27 mouse cellular contexts compared by ENCODE assay signal in genomic region chr6:96977537-96977936, GRCm38 (mm10).
"Had no signal": no experiment of that assay in that cellular context is flagged by ENCODE, and none has a peak within 500 bp of the region (broad histone marks: within the 10 kb centered on the region; RNA-seq: fewer than 3 reads in every experiment).

No protein-coding gene starts in this region.

- H3K4me2 ChIP-seq: heart, embryonic 11.5 days; heart, embryonic 13.5 days; heart, embryonic 15.5 days; hindbrain, embryonic 12.5 days; hindbrain, embryonic 14.5 days; intestine, embryonic 15.5 days; kidney, embryonic 15.5 days; limb, embryonic 13.5 days had no signal

- H3K27ac ChIP-seq: gastrocnemius, adult 2 months; heart, adult 2 months; heart, embryonic 13.5 days; heart, embryonic 15.5 days; hindbrain, embryonic 10.5 days; hindbrain, embryonic 12.5 days; hindbrain, embryonic 14.5 days; intestine, embryonic 15.5 days; kidney, embryonic 15.5 days; kidney, postnatal 0 days; limb, embryonic 13.5 days had no signal

- DNase-seq: gastrocnemius, adult 2 months; gastrocnemius, postnatal 10 days; gastrocnemius, postnatal 25 days; heart, adult 2 months; heart, postnatal 14 days; heart, postnatal 36 days; kidney, adult 2 months; kidney, adult 9 months; kidney, postnatal 14 days; kidney, postnatal 36 days; layer of hippocampus, adult 9-11 months; layer of hippocampus, postnatal 36 days; left cerebral cortex, postnatal 4 days had no signal

- H3K36me3 ChIP-seq: heart, embryonic 13.5 days; heart, embryonic 15.5 days; hindbrain, embryonic 10.5 days; hindbrain, embryonic 12.5 days; intestine, embryonic 15.5 days; kidney, embryonic 15.5 days; limb, embryonic 13.5 days had no signal

- H3K9me3 ChIP-seq: heart, embryonic 13.5 days; heart, embryonic 15.5 days; hindbrain, embryonic 10.5 days; hindbrain, embryonic 12.5 days; intestine, embryonic 15.5 days; kidney, embryonic 15.5 days; limb, embryonic 13.5 days had no signal

- ATAC-seq: forebrain, embryonic 16.5 days; hindbrain, embryonic 16.5 days; inflammation-experienced regulatory T-cells, adult 6 months; intestine, embryonic 15.5 days; intestine, postnatal 0 days had no signal

- H3K4me1 ChIP-seq: heart, embryonic 13.5 days; heart, embryonic 15.5 days; hindbrain, embryonic 10.5 days; hindbrain, embryonic 12.5 days; intestine, embryonic 15.5 days; kidney, embryonic 15.5 days; limb, embryonic 13.5 days had no signal

- H3K9ac ChIP-seq: heart, embryonic 13.5 days; heart, embryonic 15.5 days; hindbrain, embryonic 12.5 days; hindbrain, embryonic 14.5 days; intestine, embryonic 15.5 days; kidney, embryonic 15.5 days; limb, embryonic 13.5 days had no signal

- H3K4me3 ChIP-seq: gastrocnemius, adult 2 months; heart, adult 2 months; heart, embryonic 13.5 days; heart, embryonic 15.5 days; hindbrain, embryonic 10.5 days; hindbrain, embryonic 12.5 days; intestine, embryonic 15.5 days; kidney, embryonic 15.5 days; limb, embryonic 13.5 days had no signal

- H3K27me3 ChIP-seq: heart, embryonic 13.5 days; heart, embryonic 15.5 days; hindbrain, embryonic 12.5 days; intestine, embryonic 15.5 days; kidney, embryonic 15.5 days; limb, embryonic 13.5 days had no signal
